Mouse (Mus musculus): ENCODE results near the gene Oasl2.

DNA sequence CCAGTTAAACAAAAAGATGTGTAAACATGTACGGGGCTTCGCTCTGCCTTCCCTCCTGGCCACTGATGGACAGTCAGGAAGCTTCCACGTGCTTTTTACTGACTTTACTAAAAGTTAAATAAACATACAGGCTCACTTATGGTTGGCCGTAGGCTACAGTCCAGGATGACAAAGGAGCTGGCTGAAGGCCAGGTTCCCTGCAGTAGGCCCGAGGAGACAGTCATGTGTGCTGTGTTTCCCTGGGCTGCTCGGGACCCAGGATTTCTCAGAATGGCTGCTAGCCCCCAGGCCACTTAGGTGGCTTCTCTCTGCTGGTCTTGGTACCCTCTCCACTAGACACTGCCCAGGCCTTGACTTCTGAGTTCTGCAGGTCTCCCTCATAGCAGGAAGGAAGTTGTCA lies 52.2 kb downstream of the Oasl2 start:
- TF ChIP-seq CTCF (IDR thresholded peaks at IDR 0.05; ENCODE audit: borderline replicate concordance, control insufficient read depth, extremely low read depth, insufficient read depth, low read length, poor library complexity) (no peak), POLR2A (IDR thresholded peaks at IDR 0.05; ENCODE audit: control insufficient read depth, extremely low read depth, insufficient read depth, low read length, poor library complexity) (no peak)

Data from thymus, adult 2 months (tissue).